Mouse (Mus musculus) myocyte (in vitro differentiated cells): ENCODE data around the gene Olfr1225.

Source experiments
- MYOG ChIP-seq, 3 experiments: IDR thresholded peaks; one replicate each; pipeline ENCODE4 v1.6.1; 2011; ENCODE audit warnings: control low read depth in 2 of 3, low read depth in 2 of 3, mild to moderate bottlenecking in 2 of 3; ENCODE audit not compliant: insufficient read length in 2 of 3, control insufficient read depth in 1 of 3, insufficient read depth in 1 of 3
- POLR2A ChIP-seq: IDR thresholded peaks from one replicate; pipeline ENCODE4 v1.6.1; 2011; ENCODE audit warnings: low read depth, mild to moderate bottlenecking, control low read depth, moderate library complexity; ENCODE audit not compliant: insufficient read length

DNA sequence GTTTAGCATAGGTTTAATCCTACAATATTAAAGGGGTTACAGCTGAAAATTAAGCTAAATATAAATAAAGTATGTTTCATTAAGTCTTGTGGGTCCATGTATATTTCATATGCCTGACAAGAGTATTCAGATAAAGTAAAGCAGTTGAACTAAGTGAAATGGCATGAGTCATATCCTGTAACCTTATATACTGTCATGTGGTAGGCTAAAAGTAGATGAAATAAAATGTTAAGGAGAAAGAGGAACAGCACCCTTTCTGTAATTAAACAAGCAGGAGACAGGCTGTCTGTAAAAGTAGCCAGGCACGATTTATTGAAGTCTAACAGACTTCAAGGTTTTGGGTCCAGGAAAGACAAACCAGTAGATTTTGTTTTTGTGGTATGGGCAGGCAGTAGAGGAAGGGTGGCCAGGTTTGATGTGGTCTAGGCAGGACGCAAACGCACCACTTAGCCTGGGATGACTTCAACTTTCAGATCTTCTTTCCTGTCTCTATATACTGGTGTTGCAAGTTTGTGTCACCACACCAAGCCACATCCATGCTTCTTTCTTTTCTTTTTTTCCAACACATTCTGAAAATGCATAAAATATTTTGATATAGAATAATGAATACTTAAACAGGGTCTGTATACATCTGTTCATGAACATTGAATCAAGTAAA is 22.0 kb upstream of the Olfr1225 start:
- no peak for TF ChIP-seq POLR2A
- no peak for TF ChIP-seq MYOG (IDR thresholded peaks at IDR 0.05; ENCODE audit: control insufficient read depth in 1 of 3, insufficient read depth in 1 of 3, insufficient read length in 2 of 3, low read depth in 2 of 3)
